Mouse (Mus musculus): Measurements from ENCODE around the gene Lama4.

- no peak for TF ChIP-seq GATA1 (IDR thresholded peaks at IDR 0.05; ENCODE audit: borderline replicate concordance, low read length)
- no peak for TF ChIP-seq FLI1 (IDR thresholded peaks at IDR 0.05; ENCODE audit: low read length)
Observed at GRCm38 (mm10) chr10:39137766-39138165, 172.5 kb downstream of the Lama4 start.

Measured in megakaryocyte, embryonic 14.5 days (primary cell).